Mouse (Mus musculus): ENCODE measurements at regions not wholly inside any gene's neighbourhood (a gene's known extent, or its start where the extent isn't known, plus 50 kb on each side); places are given as distances from the start of the nearest gene placed in this dataset.
A peak's percentile ranks its signal among the peaks of the same experiment; 100 is the strongest.

- Histone ChIP-seq H3K27me3 (ENCODE audit: control insufficient read depth, insufficient read depth, low read length) (no peaks in the 10 kb centered on the region), H3K4me3 (no peak overlapping the region), H3K36me3 (ENCODE audit: control insufficient read depth, insufficient read depth, low read length) (no peaks in the 10 kb centered on the region), H3K4me1 (ENCODE audit: control insufficient read depth, insufficient read depth, low read length) (no peaks in the 10 kb centered on the region), H3K27ac (no peak overlapping the region), H3K79me2 (replicated peaks; ENCODE audit: control insufficient read depth, insufficient read depth, low read length) (no peaks in the 10 kb centered on the region), H3K9ac (ENCODE audit: low read depth, low read length) (no peak overlapping the region)
- 0 out of 2 replicates have a peak, but pooled peaks have one; percentile 5 for TF ChIP-seq CTCF (IDR thresholded peaks at IDR 0.05)
- no peak for TF ChIP-seq POLR2A (IDR thresholded peaks at IDR 0.05; ENCODE audit: insufficient read depth, low read depth, low read length)
- 97% methylated on average over 4 of the region's 4 CpGs for WGBS
- intact Hi-C loops (cut with DNase I) = no loop called here
- DNase-seq = no peak
Measured at GRCm38 (mm10) chr1:55905232-55905631, 499.5 kb downstream of the Plcl1 start.

- 79% methylated on average over 2 of the region's 2 CpGs for WGBS
- H3K36me3 ChIP-seq (ENCODE audit: control insufficient read depth, insufficient read depth, low read length) = no peaks in the 10 kb centered on the region
- TF ChIP-seq EP300 (IDR thresholded peaks at IDR 0.05; ENCODE audit: insufficient read depth, low read depth, low read length) (no peak), POLR2A (IDR thresholded peaks at IDR 0.05; ENCODE audit: insufficient read depth, low read depth, low read length) (no peak), CTCF (IDR thresholded peaks at IDR 0.05) (no peak)
- H3K27ac ChIP-seq = no peak overlapping the region
- intact Hi-C loops (cut with DNase I) = no loop called here
- DNase-seq = no peak
- no peak overlapping the region for H3K9ac ChIP-seq (ENCODE audit: low read depth, low read length)
- H3K4me3 ChIP-seq = no peak overlapping the region
- H3K27me3 ChIP-seq (ENCODE audit: control insufficient read depth, insufficient read depth, low read length) = no peaks in the 10 kb centered on the region
- H3K79me2 ChIP-seq (replicated peaks; ENCODE audit: control insufficient read depth, insufficient read depth, low read length) = no peaks in the 10 kb centered on the region
- H3K4me1 ChIP-seq (ENCODE audit: control insufficient read depth, insufficient read depth, low read length) = no peaks in the 10 kb centered on the region
Measured at GRCm38 (mm10) chr1:55910024-55910423, 504.3 kb downstream of the Plcl1 start.

- intact Hi-C loops (cut with DNase I) = no loop called here
- no peaks in the 10 kb centered on the region for H3K4me1 ChIP-seq (ENCODE audit: control insufficient read depth, insufficient read depth, low read length)
- no peak overlapping the region for H3K4me3 ChIP-seq
- H3K9ac ChIP-seq (ENCODE audit: low read depth, low read length) = no peak overlapping the region
- DNase-seq = no peak
- TF ChIP-seq EP300 (IDR thresholded peaks at IDR 0.05; ENCODE audit: insufficient read depth, low read depth, low read length) (no peak), POLR2A (IDR thresholded peaks at IDR 0.05; ENCODE audit: insufficient read depth, low read depth, low read length) (no peak), CTCF (IDR thresholded peaks at IDR 0.05) (no peak)
- no peaks in the 10 kb centered on the region for H3K79me2 ChIP-seq (replicated peaks; ENCODE audit: control insufficient read depth, insufficient read depth, low read length)
- no peak overlapping the region for H3K27ac ChIP-seq
- 83% methylated on average over 3 of the region's 3 CpGs for WGBS
- no peaks in the 10 kb centered on the region for H3K27me3 ChIP-seq (ENCODE audit: control insufficient read depth, insufficient read depth, low read length)
- no peaks in the 10 kb centered on the region for H3K36me3 ChIP-seq (ENCODE audit: control insufficient read depth, insufficient read depth, low read length)
Measured at GRCm38 (mm10) chr1:55914284-55914683, 508.6 kb downstream of the Plcl1 start.

- no peak for DNase-seq
- Histone ChIP-seq H3K79me2 (replicated peaks; ENCODE audit: control insufficient read depth, insufficient read depth, low read length) (no peaks in the 10 kb centered on the region), H3K27me3 (ENCODE audit: control insufficient read depth, insufficient read depth, low read length) (no peaks in the 10 kb centered on the region), H3K36me3 (ENCODE audit: control insufficient read depth, insufficient read depth, low read length) (no peaks in the 10 kb centered on the region), H3K9ac (ENCODE audit: low read depth, low read length) (no peak overlapping the region), H3K4me1 (ENCODE audit: control insufficient read depth, insufficient read depth, low read length) (no peaks in the 10 kb centered on the region), H3K27ac (no peak overlapping the region), H3K4me3 (no peak overlapping the region)
- TF ChIP-seq CTCF (IDR thresholded peaks at IDR 0.05) (no peak), POLR2A (IDR thresholded peaks at IDR 0.05; ENCODE audit: insufficient read depth, low read depth, low read length) (no peak), EP300 (IDR thresholded peaks at IDR 0.05; ENCODE audit: insufficient read depth, low read depth, low read length) (no peak)
- 53% methylated on average over 11 of the region's 11 CpGs for WGBS
- intact Hi-C loops (cut with DNase I) = no loop called here
Measured at GRCm38 (mm10) chr1:55915940-55916339, 510.2 kb downstream of the Plcl1 start.

GRCm38 (mm10) chr1:55919516-55919915 lies 513.8 kb downstream of the Plcl1 start:
- DNase-seq = no peak
- intact Hi-C loops (cut with DNase I) = no loop called here
- Histone ChIP-seq H3K27me3 (ENCODE audit: control insufficient read depth, insufficient read depth, low read length) (no peaks in the 10 kb centered on the region), H3K36me3 (ENCODE audit: control insufficient read depth, insufficient read depth, low read length) (no peaks in the 10 kb centered on the region), H3K4me3 (no peak overlapping the region), H3K9ac (ENCODE audit: low read depth, low read length) (no peak overlapping the region), H3K27ac (no peak overlapping the region), H3K79me2 (replicated peaks; ENCODE audit: control insufficient read depth, insufficient read depth, low read length) (no peaks in the 10 kb centered on the region), H3K4me1 (ENCODE audit: control insufficient read depth, insufficient read depth, low read length) (no peaks in the 10 kb centered on the region; the same call in 1 of the 2 replicates)
- TF ChIP-seq EP300 (IDR thresholded peaks at IDR 0.05; ENCODE audit: insufficient read depth, low read depth, low read length) (no peak), CTCF (IDR thresholded peaks at IDR 0.05) (no peak), POLR2A (IDR thresholded peaks at IDR 0.05; ENCODE audit: insufficient read depth, low read depth, low read length) (no peak)

GRCm38 (mm10) chr1:55946786-55947549 lies 541.2 kb downstream of the Plcl1 start:
- Histone ChIP-seq H3K27ac (no peak overlapping the region), H3K9ac (ENCODE audit: low read depth, low read length) (no peak overlapping the region), H3K36me3 (ENCODE audit: control insufficient read depth, insufficient read depth, low read length) (no peaks in the 10 kb centered on the region), H3K4me1 (ENCODE audit: control insufficient read depth, insufficient read depth, low read length) (no peaks in the 10 kb centered on the region), H3K79me2 (replicated peaks; ENCODE audit: control insufficient read depth, insufficient read depth, low read length) (no peaks in the 10 kb centered on the region), H3K4me3 (no peak overlapping the region), H3K27me3 (ENCODE audit: control insufficient read depth, insufficient read depth, low read length) (no peaks in the 10 kb centered on the region)
- no peak for DNase-seq
- 49% methylated on average over 3 of the region's 3 CpGs for WGBS
- TF ChIP-seq POLR2A (IDR thresholded peaks at IDR 0.05; ENCODE audit: insufficient read depth, low read depth, low read length) = no peak
- no peak for TF ChIP-seq CTCF (IDR thresholded peaks at IDR 0.05)
- no peak for TF ChIP-seq EP300 (IDR thresholded peaks at IDR 0.05; ENCODE audit: insufficient read depth, low read depth, low read length)
- intact Hi-C loops (cut with DNase I) = no loop called here
